Mouse (Mus musculus) kidney, embryonic 16.5 days (tissue): ENCODE results near the gene Kcne2. TPM values are rescaled to one million over a fixed set of nuclear protein-coding genes. Genes with fewer than 3 reads are reported as not detected.

Source experiments
- polyA plus RNA-seq: library from polyadenylated mRNA; unstranded; fragments of >200 nt; fragmentation: Nextera tagmentation; extraction: Ambion mirVana; gene quantifications from 2 replicates; pipeline ENCODE4 v1.2.1, GENCODE M21; 2015

The Kcne2 gene
- polyA plus RNA-seq, 1 experiment from 2014 or later: 0.21 TPM

Other genes with a start within 250 kb of the Kcne2 start
- 164 and 165 TPM in 2 replicates for gene Mrps6, start 234.1 kb upstream of the Kcne2 start, polyA plus RNA-seq
- gene Gm49711, start 234.1 kb upstream of the Kcne2 start, polyA plus RNA-seq: 0.15 TPM in 1 of 2 replicates, not detected in the other
- 11.2 and 13.1 TPM in 2 replicates for gene Slc5a3, start 234.1 kb upstream of the Kcne2 start, polyA plus RNA-seq
- gene Smim11, start 8.9 kb downstream of the Kcne2 start, polyA plus RNA-seq: 101 and 110 TPM in 2 replicates
- 0.07 TPM in 1 of 2 replicates, not detected in the other for gene Fam243, start 29.1 kb downstream of the Kcne2 start, polyA plus RNA-seq
- gene Kcne1, start 67.1 kb downstream of the Kcne2 start, polyA plus RNA-seq: 2.8 and 3.7 TPM in 2 replicates
- gene Rcan1, start 178.5 kb downstream of the Kcne2 start, polyA plus RNA-seq: 33.4 and 33.9 TPM in 2 replicates
- 6.9 and 8.1 TPM in 2 replicates for gene Clic6, start 193.3 kb downstream of the Kcne2 start, polyA plus RNA-seq